Mouse (Mus musculus): ENCODE data around the gene Thoc5. TPM values are rescaled to one million over a fixed set of nuclear protein-coding genes. Genes with fewer than 3 reads are reported as not detected.

Thoc5 gene
- polyA plus RNA-seq, 1 experiment: 57.9 TPM

- H3K27me3 ChIP-seq (ENCODE audit: control insufficient read depth, insufficient read depth, insufficient read length): no peaks in the 10 kb centered on the region
- H3K79me2 ChIP-seq (ENCODE audit: control insufficient read depth, insufficient read depth): peaks cover 12% of the 10 kb centered on the region
- no peak for TF ChIP-seq MAX (IDR thresholded peaks at IDR 0.05; ENCODE audit: low read depth)
- no peak for TF ChIP-seq E2F4 (IDR thresholded peaks at IDR 0.05; ENCODE audit: insufficient read depth)
- no peak for TF ChIP-seq MYOG (IDR thresholded peaks at IDR 0.05; ENCODE audit: control insufficient read depth in 1 of 3, insufficient read depth in 1 of 3, insufficient read length in 2 of 3, low read depth in 2 of 3)
- no peak for TF ChIP-seq TCF3 (IDR thresholded peaks at IDR 0.05; ENCODE audit: insufficient read length, low read depth)
- TF ChIP-seq REST (IDR thresholded peaks at IDR 0.05; ENCODE audit: insufficient read depth, insufficient read length): no peak
- TF ChIP-seq SRF (IDR thresholded peaks at IDR 0.05; ENCODE audit: control insufficient read depth, insufficient read length, low read depth): no peak
- TF ChIP-seq POLR2AphosphoS2 (IDR thresholded peaks at IDR 0.05; ENCODE audit: insufficient read length, low read depth): no peak
- TF ChIP-seq TCF12 (IDR thresholded peaks at IDR 0.05; ENCODE audit: insufficient read depth, poor library complexity, severe bottlenecking): no peak
- no peak for TF ChIP-seq USF1 (IDR thresholded peaks at IDR 0.05; ENCODE audit: low read depth)
- TF ChIP-seq CEBPB (IDR thresholded peaks at IDR 0.05; ENCODE audit: insufficient read depth, poor library complexity, severe bottlenecking): no peak
- TF ChIP-seq POLR2A (IDR thresholded peaks at IDR 0.05; ENCODE audit: insufficient read length, low read depth): no peak
- no peak for TF ChIP-seq MYOD1 (IDR thresholded peaks at IDR 0.05; ENCODE audit: control insufficient read depth in 1 of 3, insufficient read length in 2 of 3, low read depth in 2 of 3)
Measured at GRCm38 (mm10) chr11:4853021-4853420, 42.1 kb upstream of the Thoc5 start.

DNA sequence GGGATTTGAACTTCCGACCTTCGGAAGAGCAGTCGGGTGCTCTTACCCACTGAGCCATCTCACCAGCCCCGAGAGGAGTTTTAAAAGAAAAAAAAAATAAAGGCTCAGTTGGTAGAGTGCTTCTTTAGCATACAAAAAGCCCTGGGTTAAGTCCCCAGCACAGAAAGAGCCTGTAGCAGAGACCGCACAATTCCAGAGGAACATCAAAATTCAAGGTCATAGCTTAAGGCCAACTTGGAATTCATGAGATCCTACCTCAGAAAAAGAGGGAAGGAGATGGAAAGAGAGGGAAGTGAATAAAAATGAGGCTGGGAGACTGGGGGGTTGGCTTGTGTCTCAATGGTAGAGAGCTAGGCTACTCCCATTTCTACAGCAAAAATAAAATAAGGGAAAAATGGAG lies 40.9 kb upstream of the Thoc5 start:
- Histone ChIP-seq H3K36me3 (ENCODE audit: control insufficient read depth, insufficient read depth) (no peaks in the 10 kb centered on the region), H3K79me2 (ENCODE audit: control insufficient read depth, insufficient read depth) (peaks cover under 1% of the 10 kb centered on the region), H3K27me3 (ENCODE audit: control insufficient read depth, insufficient read depth, insufficient read length) (no peaks in the 10 kb centered on the region), H3ac (ENCODE audit: control insufficient read depth, insufficient read length) (no peak overlapping the region), H3K4me3 (no peak overlapping the region), H3K4me2 (ENCODE audit: low read depth) (no peak overlapping the region)
- TF ChIP-seq TCF12 (IDR thresholded peaks at IDR 0.05; ENCODE audit: insufficient read depth, poor library complexity, severe bottlenecking) (no peak), CEBPB (IDR thresholded peaks at IDR 0.05; ENCODE audit: insufficient read depth, poor library complexity, severe bottlenecking) (no peak), MYOD1 (IDR thresholded peaks at IDR 0.05; ENCODE audit: control insufficient read depth in 1 of 3, insufficient read length in 2 of 3, low read depth in 2 of 3) (no peak), E2F4 (IDR thresholded peaks at IDR 0.05; ENCODE audit: insufficient read depth) (no peak), TCF3 (IDR thresholded peaks at IDR 0.05; ENCODE audit: insufficient read length, low read depth) (no peak), USF1 (IDR thresholded peaks at IDR 0.05; ENCODE audit: low read depth) (no peak), MYOG (IDR thresholded peaks at IDR 0.05; ENCODE audit: control insufficient read depth in 1 of 3, insufficient read depth in 1 of 3, insufficient read length in 2 of 3, low read depth in 2 of 3) (no peak), MAX (IDR thresholded peaks at IDR 0.05; ENCODE audit: low read depth) (no peak), REST (IDR thresholded peaks at IDR 0.05; ENCODE audit: insufficient read depth, insufficient read length) (no peak), SRF (IDR thresholded peaks at IDR 0.05; ENCODE audit: control insufficient read depth, insufficient read length, low read depth) (no peak), POLR2A (IDR thresholded peaks at IDR 0.05; ENCODE audit: insufficient read length, low read depth) (no peak), POLR2AphosphoS2 (IDR thresholded peaks at IDR 0.05; ENCODE audit: insufficient read length, low read depth) (no peak)

More at GRCm38 (mm10) chr11:4853021-4853420, 42.1 kb upstream of the Thoc5 start:
- Histone ChIP-seq H3ac (ENCODE audit: control insufficient read depth, insufficient read length) (no peak overlapping the region), H3K36me3 (ENCODE audit: control insufficient read depth, insufficient read depth) (no peaks in the 10 kb centered on the region), H3K4me3 (no peak overlapping the region), H3K4me2 (ENCODE audit: low read depth) (no peak overlapping the region)

- TF ChIP-seq USF1 (IDR thresholded peaks at IDR 0.05; ENCODE audit: low read depth) (no peak), E2F4 (IDR thresholded peaks at IDR 0.05; ENCODE audit: insufficient read depth) (no peak), CEBPB (IDR thresholded peaks at IDR 0.05; ENCODE audit: insufficient read depth, poor library complexity, severe bottlenecking) (no peak), REST (IDR thresholded peaks at IDR 0.05; ENCODE audit: insufficient read depth, insufficient read length) (no peak), MYOG (IDR thresholded peaks at IDR 0.05; ENCODE audit: control insufficient read depth in 1 of 3, insufficient read depth in 1 of 3, insufficient read length in 2 of 3, low read depth in 2 of 3) (no peak), POLR2AphosphoS2 (IDR thresholded peaks at IDR 0.05; ENCODE audit: insufficient read length, low read depth) (no peak), MYOD1 (IDR thresholded peaks at IDR 0.05; ENCODE audit: control insufficient read depth in 1 of 3, insufficient read length in 2 of 3, low read depth in 2 of 3) (no peak), MAX (IDR thresholded peaks at IDR 0.05; ENCODE audit: low read depth) (no peak), TCF3 (IDR thresholded peaks at IDR 0.05; ENCODE audit: insufficient read length, low read depth) (no peak)
- Histone ChIP-seq H3K79me2 (ENCODE audit: control insufficient read depth, insufficient read depth) (no peaks in the 10 kb centered on the region), H3ac (ENCODE audit: control insufficient read depth, insufficient read length) (no peak overlapping the region), H3K4me3 (no peak overlapping the region), H3K36me3 (ENCODE audit: control insufficient read depth, insufficient read depth) (no peaks in the 10 kb centered on the region), H3K4me2 (ENCODE audit: low read depth) (no peak overlapping the region), H3K27me3 (ENCODE audit: control insufficient read depth, insufficient read depth, insufficient read length) (no peaks in the 10 kb centered on the region)
Measured at GRCm38 (mm10) chr11:4858416-4858815, 36.7 kb upstream of the Thoc5 start.

- Histone ChIP-seq H3K79me2 (ENCODE audit: control insufficient read depth, insufficient read depth) (no peaks in the 10 kb centered on the region), H3K36me3 (ENCODE audit: control insufficient read depth, insufficient read depth) (no peaks in the 10 kb centered on the region), H3ac (ENCODE audit: control insufficient read depth, insufficient read length) (no peak overlapping the region), H3K27me3 (ENCODE audit: control insufficient read depth, insufficient read depth, insufficient read length) (no peaks in the 10 kb centered on the region), H3K4me3 (no peak overlapping the region), H3K4me2 (ENCODE audit: low read depth) (no peak overlapping the region)
- TF ChIP-seq TCF3 (IDR thresholded peaks at IDR 0.05; ENCODE audit: insufficient read length, low read depth): no peak
- TF ChIP-seq MYOG (IDR thresholded peaks at IDR 0.05; ENCODE audit: control insufficient read depth in 1 of 3, insufficient read depth in 1 of 3, insufficient read length in 2 of 3, low read depth in 2 of 3): no peak
- TF ChIP-seq MAX (IDR thresholded peaks at IDR 0.05; ENCODE audit: low read depth): no peak
- TF ChIP-seq POLR2A (IDR thresholded peaks at IDR 0.05; ENCODE audit: insufficient read length, low read depth): no peak
- no peak for TF ChIP-seq SRF (IDR thresholded peaks at IDR 0.05; ENCODE audit: control insufficient read depth, insufficient read length, low read depth)
- no peak for TF ChIP-seq REST (IDR thresholded peaks at IDR 0.05; ENCODE audit: insufficient read depth, insufficient read length)
Measured at GRCm38 (mm10) chr11:4860986-4861385, 34.1 kb upstream of the Thoc5 start.

All from myocyte (in vitro differentiated cells).